Mouse (Mus musculus) mouse embryonic stem cell (cell line): ENCODE results near the gene Ulk4.

ENCODE experiments used
- in situ Hi-C, 2 experiments: fragments of 300-500 bp; cut with MboI; formaldehyde crosslinking; loops; 1 replicate in 1 of 2; 3 replicates in 1 of 2; pipeline ENCODE4 v1.14.3; 2019 to 2020; ENCODE audit warnings: low sequenced_read_pairs in 2 of 2, low pct_unique_long_range_greater_than_20kb in 1 of 2, mixed read lengths in 1 of 2; ENCODE audit not compliant: unreplicated experiment in 1 of 2

Gene Ulk4

GRCm38 (mm10) chr9:121277118-121278060, at the start of gene Ulk4:
Ulk4 (minus strand) TSS chr9:121277197.
- in situ Hi-C loops, result no loop called here

- in situ Hi-C loops, result no loop called here
Measured at GRCm38 (mm10) chr9:121322034-121322433, 45.0 kb upstream of the Ulk4 start.

- in situ Hi-C loops, result no loop called here
Measured at GRCm38 (mm10) chr9:121321118-121321517, 44.1 kb upstream of the Ulk4 start.

- in situ Hi-C loops, result no loop called here
Measured at GRCm38 (mm10) chr9:121320433-121320832, 43.4 kb upstream of the Ulk4 start.

- in situ Hi-C loops, result no loop called here
Measured at GRCm38 (mm10) chr9:121319323-121319966, 42.4 kb upstream of the Ulk4 start.

- in situ Hi-C loops, result no loop called here
Measured at GRCm38 (mm10) chr9:121316621-121317405, 39.8 kb upstream of the Ulk4 start.

- in situ Hi-C loops, result no loop called here
Measured at GRCm38 (mm10) chr9:121315901-121316595, 39.1 kb upstream of the Ulk4 start.

- in situ Hi-C loops, result no loop called here
Measured at GRCm38 (mm10) chr9:121314541-121315152, 37.6 kb upstream of the Ulk4 start.

GRCm38 (mm10) chr9:121313656-121314374, 36.8 kb upstream of the Ulk4 start:
- in situ Hi-C loops, result no loop called here

GRCm38 (mm10) chr9:121312237-121312891, 35.4 kb upstream of the Ulk4 start:
- in situ Hi-C loops, result no loop called here

GRCm38 (mm10) chr9:121311846-121312236, 34.8 kb upstream of the Ulk4 start:
- in situ Hi-C loops, result no loop called here

GRCm38 (mm10) chr9:121310501-121310900, 33.5 kb upstream of the Ulk4 start:
- in situ Hi-C loops, result no loop called here

GRCm38 (mm10) chr9:121309287-121309686, 32.3 kb upstream of the Ulk4 start:
- in situ Hi-C loops, result no loop called here

- in situ Hi-C loops, result no loop called here
Measured at GRCm38 (mm10) chr9:121305456-121305855, 28.5 kb upstream of the Ulk4 start.

- in situ Hi-C loops, result loop anchor here (5.0 kb wide), 2 partner anchors 33 to 68 kb away; no protein-coding TSS in a partner anchor
Measured at GRCm38 (mm10) chr9:121304520-121304919, 27.5 kb upstream of the Ulk4 start.

- in situ Hi-C loops, result loop anchor here (5.0 kb wide), 2 partner anchors 34 to 69 kb away; no protein-coding TSS in a partner anchor
Measured at GRCm38 (mm10) chr9:121303748-121304147, 26.8 kb upstream of the Ulk4 start.

GRCm38 (mm10) chr9:121303086-121303485, 26.1 kb upstream of the Ulk4 start:
- in situ Hi-C loops, result loop anchor here (5.0 kb wide), 2 partner anchors 34 to 69 kb away; no protein-coding TSS in a partner anchor
